Mouse (Mus musculus) gastrocnemius, adult 2 months (tissue): ENCODE results near the gene Nos1. TPM values are rescaled to one million over a fixed set of nuclear protein-coding genes. Genes with fewer than 3 reads are reported as not detected.

ENCODE experiments used
- DNase-seq: peaks from one replicate; pipeline ENCODE4 v3.0.0; 2022
- H3K27ac ChIP-seq: fragments of 200-600 bp; 2 replicates; pipeline ENCODE4 v1.8.1; 2022; ENCODE audit warnings: mild to moderate bottlenecking
- H3K4me3 ChIP-seq: fragments of 200-600 bp; 2 replicates; pipeline ENCODE4 v1.8.1; 2022; ENCODE audit warnings: mild to moderate bottlenecking, moderate library complexity
- CTCF ChIP-seq: fragments of 200-600 bp; IDR thresholded peaks from 2 replicates; pipeline ENCODE4 v1.8.1; 2022; ENCODE audit warnings: antibody characterized with exemption, mild to moderate bottlenecking, moderate library complexity
- intact Hi-C: fragments of 180-260 bp; cut with DNase I; formaldehyde crosslinking; loops from one replicate; pipeline ENCODE4 v1.15.1; 2025
- total RNA-seq, 2 experiments: library from RNA; stranded (reverse); gene quantifications; 2 replicates each; pipeline ENCODE4 v1.2.3; 2021

Gene Nos1
- total RNA-seq, 2 experiments from 2014 or later, result 50.9 to 64.4 TPM

- no peak for TF ChIP-seq CTCF
- intact Hi-C loops, result loop anchor here (1.0 kb wide), 1 partner anchor 22 kb away; no protein-coding TSS in a partner anchor
- peak overlapping the region; percentile 37; the same call in 1 of the 2 replicates for H3K4me3 ChIP-seq
- H3K27ac ChIP-seq, result peak overlapping the region; percentile 92
- peak; percentile 88 for DNase-seq
Observed at GRCm38 (mm10) chr5:117802071-117802521, 21.3 kb downstream of the Nos1 start.

- no peak for DNase-seq
- intact Hi-C loops, result no loop called here
- peak overlapping the region; percentile 92; the same call in 1 of the 2 replicates for H3K27ac ChIP-seq
- no peak overlapping the region for H3K4me3 ChIP-seq
- TF ChIP-seq CTCF, result no peak
Observed at GRCm38 (mm10) chr5:117803551-117803950, 22.7 kb downstream of the Nos1 start.

GRCm38 (mm10) chr5:117810930-117811329, 30.1 kb downstream of the Nos1 start:
- no peak for TF ChIP-seq CTCF
- no peak for DNase-seq
- Histone ChIP-seq H3K4me3 (no peak overlapping the region), H3K27ac (no peak overlapping the region)
- intact Hi-C loops, result no loop called here

- Histone ChIP-seq H3K4me3 (no peak overlapping the region), H3K27ac (peak overlapping the region; percentile 16; the same call in 1 of the 2 replicates)
- TF ChIP-seq CTCF, result no peak
- intact Hi-C loops, result no loop called here
- peak; percentile 22 for DNase-seq
Observed at GRCm38 (mm10) chr5:117818800-117819199, 38.0 kb downstream of the Nos1 start.

- no peak overlapping the region for H3K4me3 ChIP-seq
- intact Hi-C loops, result no loop called here
- 0 out of 2 replicates have a peak overlapping the region, but pooled peaks have one; percentile 12 for H3K27ac ChIP-seq
- DNase-seq, result peak; percentile 27
- TF ChIP-seq CTCF, result no peak
Observed at GRCm38 (mm10) chr5:117820445-117820844, 39.6 kb downstream of the Nos1 start.

GRCm38 (mm10) chr5:117823811-117824210, 43.0 kb downstream of the Nos1 start:
- no peak for DNase-seq
- no peak for TF ChIP-seq CTCF
- intact Hi-C loops, result no loop called here
- Histone ChIP-seq H3K27ac (no peak overlapping the region), H3K4me3 (no peak overlapping the region)

GRCm38 (mm10) chr5:117824486-117824885, 43.7 kb downstream of the Nos1 start:
- intact Hi-C loops, result no loop called here
- no peak overlapping the region for H3K27ac ChIP-seq
- no peak for DNase-seq
- no peak overlapping the region for H3K4me3 ChIP-seq
- peak; percentile 53 for TF ChIP-seq CTCF

- H3K4me3 ChIP-seq, result no peak overlapping the region
- no peak for DNase-seq
- intact Hi-C loops, result no loop called here
- no peak for TF ChIP-seq CTCF
- H3K27ac ChIP-seq, result no peak overlapping the region
Observed at GRCm38 (mm10) chr5:117825336-117825735, 44.5 kb downstream of the Nos1 start.

GRCm38 (mm10) chr5:117827366-117827765, 46.5 kb downstream of the Nos1 start:
- peak overlapping the region; percentile 57 for H3K27ac ChIP-seq
- peak; percentile 66 for DNase-seq
- no peak overlapping the region for H3K4me3 ChIP-seq
- no peak for TF ChIP-seq CTCF
- intact Hi-C loops, result no loop called here

GRCm38 (mm10) chr5:117836930-117837329, 56.1 kb downstream of the Nos1 start:
- peak; percentile 78 for DNase-seq
- intact Hi-C loops, result loop anchor here (1.0 to 2.0 kb wide), 4 partner anchors 117 to 330 kb away; no protein-coding TSS in a partner anchor
- H3K27ac ChIP-seq, result no peak overlapping the region
- TF ChIP-seq CTCF, result peak; percentile 97
- no peak overlapping the region for H3K4me3 ChIP-seq

- intact Hi-C loops, result loop anchor here (1.0 to 2.0 kb wide), 3 partner anchors 179 to 331 kb away; no protein-coding TSS in a partner anchor
Observed at GRCm38 (mm10) chr5:117837731-117838130, 56.9 kb downstream of the Nos1 start.

GRCm38 (mm10) chr5:117839501-117839900, 58.7 kb downstream of the Nos1 start:
- no peak overlapping the region for H3K27ac ChIP-seq
- H3K4me3 ChIP-seq, result no peak overlapping the region
- TF ChIP-seq CTCF, result no peak
- intact Hi-C loops, result no loop called here
- DNase-seq, result no peak

More at GRCm38 (mm10) chr5:117837731-117838130, 56.9 kb downstream of the Nos1 start:
- no peak overlapping the region for H3K4me3 ChIP-seq
- no peak overlapping the region for H3K27ac ChIP-seq
- no peak for TF ChIP-seq CTCF
- no peak for DNase-seq

GRCm38 (mm10) chr5:117840203-117840602, 59.4 kb downstream of the Nos1 start:
- DNase-seq, result no peak
- TF ChIP-seq CTCF, result no peak
- intact Hi-C loops, result loop anchor here (5.0 kb wide), 2 partner anchors 63 to 92 kb away; no protein-coding TSS in a partner anchor

GRCm38 (mm10) chr5:117840988-117841387, 60.2 kb downstream of the Nos1 start:
- TF ChIP-seq CTCF, result no peak
- no peak for DNase-seq
- H3K27ac ChIP-seq, result no peak overlapping the region
- intact Hi-C loops, result loop anchor here (5.0 kb wide), 2 partner anchors 64 to 91 kb away; no protein-coding TSS in a partner anchor
- H3K4me3 ChIP-seq, result no peak overlapping the region

More at GRCm38 (mm10) chr5:117840203-117840602, 59.4 kb downstream of the Nos1 start:
- Histone ChIP-seq H3K27ac (no peak overlapping the region), H3K4me3 (no peak overlapping the region)
